Mouse (Mus musculus) embryonic facial prominence, embryonic 14.5 days (tissue): ENCODE results near the gene Enpep. TPM values are rescaled to one million over a fixed set of nuclear protein-coding genes. Genes with fewer than 3 reads are reported as not detected.
A peak's percentile ranks its signal among the peaks of the same experiment; 100 is the strongest.

Experiments
- ATAC-seq: fragments of 200-750 bp; cut with Nextera tagmentation; 2 replicates; pipeline ENCODE4 v1.8.0; 2017; ENCODE audit warnings: low read depth, moderate number of reproducible peaks, moderate TSS enrichment
- DNase-seq: peaks from one replicate; pipeline ENCODE4 v3.0.0-alpha.2; 2015; ENCODE audit warnings: low spot score
- H3K27ac ChIP-seq: fragments of 300-500 bp; sonication (generic); replicated peaks from 2 replicates; pipeline ENCODE4 v1.5.1; 2014; ENCODE audit warnings: low read depth, mild to moderate bottlenecking, low read length, moderate library complexity
- H3K27me3 ChIP-seq: fragments of 300-500 bp; sonication (generic); replicated peaks from 2 replicates; pipeline ENCODE4 v1.6.1; 2014; ENCODE audit warnings: low read length; ENCODE audit not compliant: control insufficient read depth, insufficient read depth
- H3K36me3 ChIP-seq: fragments of 300-500 bp; sonication (generic); 2 replicates; pipeline ENCODE4 v1.6.1; 2014; ENCODE audit warnings: low read length, mixed read lengths; ENCODE audit not compliant: control insufficient read depth, insufficient read depth
- H3K4me1 ChIP-seq: fragments of 300-500 bp; sonication (generic); 2 replicates; pipeline ENCODE4 v1.6.1; 2014; ENCODE audit warnings: antibody characterized with exemption, low read length; ENCODE audit not compliant: control insufficient read depth, insufficient read depth
- H3K4me2 ChIP-seq: fragments of 300-500 bp; sonication (generic); 2 replicates; pipeline ENCODE4 v1.6.1; 2014; ENCODE audit warnings: low read depth, mild to moderate bottlenecking, low read length, moderate library complexity, mixed read lengths
- H3K4me3 ChIP-seq: fragments of 300-500 bp; sonication (generic); 2 replicates; pipeline ENCODE4 v1.5.1; 2014; ENCODE audit warnings: low read depth, mild to moderate bottlenecking, low read length
- H3K9ac ChIP-seq: fragments of 300-500 bp; sonication (generic); 2 replicates; pipeline ENCODE4 v1.6.1; 2014; ENCODE audit warnings: low read depth, mild to moderate bottlenecking, low read length, moderate library complexity, mixed read lengths
- H3K9me3 ChIP-seq: fragments of 300-500 bp; sonication (generic); 2 replicates; pipeline ENCODE4 v1.6.1; 2016; ENCODE audit warnings: low read length; ENCODE audit not compliant: control insufficient read depth
- WGBS: fragments of 180-500 bp; shearing (Covaris S2); extraction: QIAGEN DNeasy Blood & Tissue Kit; methylation state at CpG from one replicate; pipeline ENCODE4 v1.1.7; 2014; 5-methylcytosine and 5-hydroxymethylcytosine counted together
- polyA plus RNA-seq: library from polyadenylated mRNA; unstranded; fragments of >200 nt; fragmentation: Nextera tagmentation; extraction: Ambion mirVana; gene quantifications from 2 replicates; pipeline ENCODE4 v1.2.1, GENCODE M21; 2014

Gene Enpep
- polyA plus RNA-seq, 1 experiment from 2014 or later = 10.5 TPM

DNA sequence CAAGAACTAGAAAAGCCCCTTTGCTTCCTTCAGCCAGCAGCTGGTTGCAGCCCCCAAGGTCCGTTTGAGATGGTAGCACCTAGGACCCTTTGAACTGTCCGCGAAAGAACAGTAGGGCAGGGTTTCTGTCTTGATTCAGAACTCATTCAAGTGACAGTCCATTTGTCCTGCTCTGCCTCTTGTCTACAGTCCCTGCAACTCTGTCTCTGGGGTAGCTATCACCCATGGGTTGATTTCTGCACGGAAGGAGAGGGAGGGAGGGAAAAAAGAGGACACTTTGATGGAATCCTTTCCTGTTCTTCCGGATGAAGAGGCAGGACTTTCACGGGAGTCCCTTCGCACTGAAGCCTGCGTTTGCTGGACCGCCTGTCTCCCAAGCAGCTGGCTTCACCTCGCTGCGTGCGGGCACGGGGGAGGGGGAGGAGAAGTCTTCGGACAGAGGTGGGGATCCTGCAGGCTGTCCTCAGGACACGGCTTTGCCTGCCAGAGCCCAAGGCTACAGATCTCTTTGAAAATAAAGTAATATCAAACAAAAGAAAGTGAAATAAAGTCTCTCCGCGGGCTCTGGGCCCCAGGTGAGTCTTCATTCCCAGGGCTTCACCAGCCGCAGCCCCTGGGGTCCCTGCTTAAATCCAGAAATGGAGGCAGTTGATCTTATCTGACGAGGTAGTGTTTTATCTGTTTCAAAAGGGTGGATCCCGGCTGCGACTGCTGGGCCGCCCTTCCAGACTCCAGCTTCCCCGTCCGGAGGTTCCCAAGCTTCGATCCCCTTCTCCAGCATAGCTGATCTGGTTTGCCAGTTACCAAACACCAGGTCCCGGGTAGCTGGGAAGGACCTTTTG lies 108.3 kb downstream of the Enpep start:
- Histone ChIP-seq H3K4me1 (no peaks in the 10 kb centered on the region), H3K4me3 (peak overlapping the region; percentile 26), H3K27ac (peak overlapping the region; percentile 36), H3K4me2 (peak overlapping the region; percentile 34), H3K27me3 (peaks cover 84% of the 10 kb centered on the region), H3K36me3 (no peaks in the 10 kb centered on the region), H3K9ac (peak overlapping the region; percentile 48; the same call in 1 of the 2 replicates), H3K9me3 (no peaks in the 10 kb centered on the region)
- DNase-seq = no peak
- no peak for ATAC-seq
- WGBS = 1% methylated on average over 26 of the region's 26 CpGs

DNA sequence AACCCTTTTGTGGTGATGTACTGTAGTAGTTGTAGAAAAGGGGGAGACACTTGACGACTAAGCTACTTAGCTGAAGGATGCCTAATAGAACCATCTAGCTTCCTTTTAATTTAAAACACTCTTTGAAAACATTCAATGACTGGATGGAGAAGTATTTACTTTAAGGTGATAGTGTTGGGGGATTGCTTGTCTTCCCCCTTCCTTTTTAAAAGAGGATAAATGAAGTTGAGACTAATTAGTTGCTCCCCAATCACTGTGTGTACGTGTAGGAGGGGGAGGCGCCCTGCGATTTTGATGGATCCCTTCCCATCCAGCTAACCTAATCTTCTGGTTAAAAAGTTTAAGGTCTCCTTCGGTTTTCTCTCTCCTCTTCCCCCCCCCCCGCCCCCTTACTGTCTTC lies 109.1 kb downstream of the Enpep start:
- Histone ChIP-seq H3K27me3 (peaks cover 84% of the 10 kb centered on the region), H3K9me3 (no peaks in the 10 kb centered on the region), H3K4me1 (no peaks in the 10 kb centered on the region), H3K27ac (0 out of 2 replicates have a peak overlapping the region, but pooled peaks have one; percentile 18), H3K4me2 (no peak overlapping the region; the same call in 1 of the 2 replicates), H3K36me3 (no peaks in the 10 kb centered on the region), H3K4me3 (no peak overlapping the region), H3K9ac (no peak overlapping the region)
- ATAC-seq (no peak), DNase-seq (no peak)
- 2% methylated on average over 5 of the region's 6 CpGs for WGBS

DNA sequence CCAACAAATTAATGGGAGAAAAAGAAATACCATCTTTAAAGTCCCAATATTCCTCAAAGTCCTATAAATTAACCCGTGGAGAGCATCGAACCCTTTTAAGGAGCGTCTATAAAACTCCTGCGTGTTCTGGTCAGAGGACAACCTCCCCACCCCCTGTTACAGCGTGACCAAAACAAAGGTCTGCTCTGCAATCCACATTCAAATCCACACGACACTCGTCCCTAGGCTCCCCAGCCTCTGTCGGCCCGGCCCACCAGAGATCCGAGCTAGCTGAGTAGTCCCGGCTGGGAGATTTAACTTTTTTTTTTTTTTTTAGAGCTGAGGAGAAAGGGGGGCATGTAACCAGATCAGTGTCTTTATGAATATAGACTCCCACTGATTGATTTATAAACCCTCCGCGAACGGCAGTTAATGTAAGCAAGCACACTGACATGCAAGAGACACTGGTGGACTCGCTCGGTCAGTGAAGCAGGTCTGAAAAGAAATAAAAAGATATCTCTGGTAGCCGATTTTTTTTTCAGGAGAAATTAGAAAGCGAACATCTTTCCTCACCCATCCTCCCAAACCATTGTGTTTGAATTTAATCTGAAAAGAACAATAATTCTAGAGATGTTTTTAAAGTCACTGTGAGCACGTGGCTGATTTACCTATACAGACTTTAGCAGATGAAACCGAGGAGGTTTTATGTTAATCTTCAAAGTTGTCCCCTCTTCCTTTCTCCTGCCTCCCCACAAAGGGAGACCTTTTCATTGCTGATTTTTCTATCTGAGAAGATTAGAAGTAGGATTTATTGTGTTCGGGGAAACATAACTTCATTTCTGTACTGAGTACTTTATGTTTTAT lies 109.9 kb downstream of the Enpep start:
- H3K27me3 ChIP-seq = peaks cover 84% of the 10 kb centered on the region
- ATAC-seq (no peak), DNase-seq (no peak)
- no peaks in the 10 kb centered on the region for H3K36me3 ChIP-seq
- 0 out of 2 replicates have a peak overlapping the region, but pooled peaks have one; percentile 6 for H3K4me3 ChIP-seq
- no peaks in the 10 kb centered on the region for H3K4me1 ChIP-seq
- H3K4me2 ChIP-seq = no peak overlapping the region
- 4% methylated on average over 21 of the region's 21 CpGs for WGBS
- no peak overlapping the region for H3K9ac ChIP-seq
- H3K9me3 ChIP-seq = no peaks in the 10 kb centered on the region
- no peak overlapping the region for H3K27ac ChIP-seq

DNA sequence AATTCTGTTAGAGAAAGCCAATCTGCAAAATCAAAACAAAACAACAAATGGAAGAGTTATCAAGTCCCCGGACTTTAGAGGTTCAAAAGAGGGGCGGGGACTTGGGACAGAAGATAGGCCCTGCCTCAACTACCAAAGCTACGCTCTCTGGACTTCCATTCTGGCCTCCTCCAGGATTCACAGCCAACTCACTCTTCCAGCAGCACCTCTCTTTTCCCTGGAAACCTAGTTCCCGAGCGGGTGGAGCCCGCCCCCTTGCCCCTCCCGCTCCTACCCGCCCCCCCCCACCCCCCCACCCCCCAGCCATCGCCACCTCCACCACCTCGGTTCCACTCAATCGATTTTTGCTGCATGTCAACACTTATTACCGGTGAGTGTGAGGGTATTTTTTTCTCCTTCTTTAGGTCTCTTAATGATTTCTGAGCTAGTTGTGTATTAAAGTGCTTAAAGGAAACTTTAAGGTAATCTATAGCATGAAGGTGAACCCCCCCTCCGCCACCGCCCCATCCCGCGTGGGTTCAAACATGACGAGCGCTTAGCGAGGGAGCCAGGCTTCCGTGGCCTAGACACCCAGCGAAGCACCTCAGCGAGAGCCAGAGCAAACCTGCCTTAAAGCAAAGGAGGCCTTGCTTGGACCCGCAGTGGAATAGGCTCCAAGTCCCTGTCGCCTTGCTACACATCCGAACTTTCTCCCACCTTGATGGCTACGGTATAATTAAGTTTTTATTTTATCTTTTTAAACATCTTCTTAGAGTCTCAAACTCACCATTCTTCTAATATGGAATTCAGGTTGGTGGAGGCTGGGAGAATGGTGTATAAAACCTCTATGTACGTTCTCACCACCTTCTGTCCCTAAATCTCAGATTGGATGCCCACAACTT lies 110.9 kb downstream of the Enpep start:
- Histone ChIP-seq H3K9me3 (no peaks in the 10 kb centered on the region), H3K27me3 (peaks cover 84% of the 10 kb centered on the region), H3K4me3 (no peak overlapping the region), H3K4me2 (peak overlapping the region; percentile 34), H3K27ac (no peak overlapping the region), H3K4me1 (no peaks in the 10 kb centered on the region), H3K36me3 (no peaks in the 10 kb centered on the region), H3K9ac (no peak overlapping the region)
- ATAC-seq (no peak), DNase-seq (no peak)
- 5% methylated on average over 25 of the region's 27 CpGs for WGBS

DNA sequence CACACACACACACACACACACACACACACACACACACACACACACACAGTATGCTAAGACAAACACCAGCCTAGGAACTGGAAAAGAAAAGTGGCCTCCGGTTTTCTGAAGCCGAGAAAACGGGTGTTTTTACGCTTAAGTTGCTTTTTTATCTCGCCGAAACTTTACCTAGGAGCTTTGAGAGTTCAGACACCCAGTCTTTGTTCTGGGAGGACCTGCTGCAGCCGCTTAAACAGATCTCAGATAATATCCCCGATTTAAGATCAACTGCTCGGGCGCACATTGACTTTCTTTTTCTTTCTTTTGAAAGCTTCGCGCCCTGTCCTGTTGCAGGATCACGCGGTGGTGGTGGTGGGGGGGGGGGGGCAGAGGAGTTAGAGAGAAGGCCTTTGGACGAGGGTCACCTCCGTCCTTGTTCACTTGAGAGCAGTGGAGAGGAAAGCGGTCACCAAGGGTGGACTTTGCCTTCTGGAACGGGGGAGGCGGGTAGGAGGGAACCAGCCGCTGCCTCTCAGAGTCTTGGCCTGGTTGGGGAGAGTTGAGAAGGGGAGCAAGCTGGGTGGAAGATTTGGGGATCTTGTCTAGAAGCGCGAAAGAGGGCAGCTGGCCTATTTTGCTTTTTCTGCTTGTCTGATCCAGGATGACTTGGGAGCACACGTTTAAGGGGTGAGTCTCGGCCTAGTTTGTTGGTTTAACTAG lies 111.7 kb downstream of the Enpep start:
- Histone ChIP-seq H3K9ac (peak overlapping the region; percentile 26; the same call in 1 of the 2 replicates), H3K27ac (no peak overlapping the region), H3K27me3 (peaks cover 79% of the 10 kb centered on the region), H3K9me3 (no peaks in the 10 kb centered on the region), H3K4me3 (no peak overlapping the region), H3K4me2 (peak overlapping the region; percentile 34), H3K36me3 (no peaks in the 10 kb centered on the region), H3K4me1 (no peaks in the 10 kb centered on the region)
- no peak for ATAC-seq
- WGBS = 11% methylated on average over 24 of the region's 24 CpGs
- DNase-seq = no peak

DNA sequence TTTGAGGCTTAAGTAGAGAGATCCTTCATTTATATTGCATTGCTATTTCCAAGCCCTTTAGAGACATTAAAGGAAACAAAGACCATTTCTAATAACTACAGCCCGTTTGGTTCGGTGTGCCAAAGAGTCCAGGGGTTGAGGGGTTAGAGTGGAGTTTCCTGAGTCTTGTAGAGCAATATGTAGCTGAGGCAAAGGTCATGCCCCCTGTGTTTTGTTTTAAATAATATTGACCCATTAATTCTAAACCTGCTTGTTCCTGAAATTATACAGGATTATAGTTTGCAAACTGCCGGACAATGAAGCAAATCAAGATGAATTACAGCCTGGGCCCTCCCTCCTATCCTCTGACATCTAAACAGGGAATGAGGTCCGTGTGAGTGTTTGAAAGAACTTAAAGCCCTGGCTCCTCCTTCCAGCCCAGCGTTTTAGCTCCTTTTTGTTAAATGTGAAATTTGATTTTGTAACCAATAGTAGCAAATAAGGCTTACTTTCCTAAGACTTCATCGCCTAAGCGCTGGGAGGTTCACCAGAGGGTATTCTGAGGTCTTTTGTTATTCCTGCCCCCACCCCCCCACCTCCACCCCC lies 112.3 kb downstream of the Enpep start:
- no peak overlapping the region for H3K4me3 ChIP-seq

More for the DNA sequence above, 112.3 kb downstream of the Enpep start:
- Histone ChIP-seq H3K27ac (no peak overlapping the region), H3K9ac (0 out of 2 replicates have a peak overlapping the region, but pooled peaks have one; percentile 4), H3K4me2 (peak overlapping the region; percentile 34), H3K4me1 (no peaks in the 10 kb centered on the region), H3K27me3 (peaks cover 79% of the 10 kb centered on the region), H3K36me3 (no peaks in the 10 kb centered on the region), H3K9me3 (no peaks in the 10 kb centered on the region)
- DNase-seq = no peak
- no peak for ATAC-seq
- 8% methylated on average over 7 of the region's 7 CpGs for WGBS
